Mouse (Mus musculus): ENCODE measurements around the gene Atp6v0a4. TPM values are rescaled to one million over a fixed set of nuclear protein-coding genes. Genes with fewer than 3 reads are reported as not detected.

The Atp6v0a4 gene
- polyA plus RNA-seq, 1 experiment, result 5.3 TPM

- DNase-seq (ENCODE audit: low read depth), result no peak
Observed at GRCm38 (mm10) chr6:38073592-38073991, 50.8 kb downstream of the Atp6v0a4 start.

- no peak for DNase-seq (ENCODE audit: low read depth)
Observed at GRCm38 (mm10) chr6:38072137-38072796, 52.1 kb downstream of the Atp6v0a4 start.

GRCm38 (mm10) chr6:38071256-38071655, 53.1 kb downstream of the Atp6v0a4 start:
- DNase-seq (ENCODE audit: low read depth), result no peak

- DNase-seq (ENCODE audit: low read depth), result no peak
Observed at GRCm38 (mm10) chr6:38066215-38066614, 58.2 kb downstream of the Atp6v0a4 start.

GRCm38 (mm10) chr6:38065501-38066122, 58.8 kb downstream of the Atp6v0a4 start:
- no peak for DNase-seq (ENCODE audit: low read depth)

GRCm38 (mm10) chr6:38065122-38065500, 59.3 kb downstream of the Atp6v0a4 start:
- DNase-seq (ENCODE audit: low read depth), result peak; percentile 61

- no peak for DNase-seq (ENCODE audit: low read depth)
Observed at GRCm38 (mm10) chr6:38064621-38065020, 59.8 kb downstream of the Atp6v0a4 start.

GRCm38 (mm10) chr6:38058805-38059204, 65.6 kb downstream of the Atp6v0a4 start:
- DNase-seq (ENCODE audit: low read depth), result no peak

- peak; percentile 98 for DNase-seq (ENCODE audit: low read depth)
Observed at GRCm38 (mm10) chr6:38055471-38056330, 68.7 kb downstream of the Atp6v0a4 start.

- no peak for DNase-seq (ENCODE audit: low read depth)
Observed at GRCm38 (mm10) chr6:38049601-38050000, 74.8 kb downstream of the Atp6v0a4 start.

GRCm38 (mm10) chr6:38048800-38049561, 75.4 kb downstream of the Atp6v0a4 start:
- no peak for DNase-seq (ENCODE audit: low read depth)

- no peak for DNase-seq (ENCODE audit: low read depth)
Observed at GRCm38 (mm10) chr6:38048003-38048402, 76.4 kb downstream of the Atp6v0a4 start.

GRCm38 (mm10) chr6:38046838-38047237, 77.5 kb downstream of the Atp6v0a4 start, which contains the start of gene Svopl:
TSS of gene Svopl (minus strand) at chr6:38046996.
- DNase-seq (ENCODE audit: low read depth), result no peak

GRCm38 (mm10) chr6:38032801-38033566, 91.4 kb downstream of the Atp6v0a4 start:
- no peak for DNase-seq (ENCODE audit: low read depth)

GRCm38 (mm10) chr6:38031924-38032540, 92.4 kb downstream of the Atp6v0a4 start:
- DNase-seq (ENCODE audit: low read depth), result no peak

- DNase-seq (ENCODE audit: low read depth), result no peak
Observed at GRCm38 (mm10) chr6:38028205-38028604, 96.2 kb downstream of the Atp6v0a4 start.

GRCm38 (mm10) chr6:38027771-38028170, 96.6 kb downstream of the Atp6v0a4 start:
- no peak for DNase-seq (ENCODE audit: low read depth)

GRCm38 (mm10) chr6:38023284-38023683, 101.1 kb downstream of the Atp6v0a4 start:
- no peak for DNase-seq (ENCODE audit: low read depth)

- DNase-seq (ENCODE audit: low read depth), result no peak
Observed at GRCm38 (mm10) chr6:38021406-38021805, 103.0 kb downstream of the Atp6v0a4 start.

- no peak for DNase-seq (ENCODE audit: low read depth)
Observed at GRCm38 (mm10) chr6:38012829-38013228, 111.6 kb downstream of the Atp6v0a4 start.

- peak; percentile 3 for DNase-seq (ENCODE audit: low read depth)
Observed at GRCm38 (mm10) chr6:38007459-38007858, 116.9 kb downstream of the Atp6v0a4 start.

Data from gonadal fat pad, adult 2 months (tissue).